Mouse (Mus musculus) liver, postnatal 0 days (tissue): ENCODE data around the gene Slc30a1.

ENCODE experiments used
- CTCF ChIP-seq: sonication (generic); IDR thresholded peaks from 2 replicates; pipeline ENCODE4 v1.5.1; 2016; ENCODE audit warnings: antibody characterized with exemption, low read depth
- EP300 ChIP-seq: IDR thresholded peaks from 2 replicates; pipeline ENCODE4 v1.6.1; 2016; ENCODE audit warnings: antibody characterized with exemption, low read depth, mild to moderate bottlenecking

DNA sequence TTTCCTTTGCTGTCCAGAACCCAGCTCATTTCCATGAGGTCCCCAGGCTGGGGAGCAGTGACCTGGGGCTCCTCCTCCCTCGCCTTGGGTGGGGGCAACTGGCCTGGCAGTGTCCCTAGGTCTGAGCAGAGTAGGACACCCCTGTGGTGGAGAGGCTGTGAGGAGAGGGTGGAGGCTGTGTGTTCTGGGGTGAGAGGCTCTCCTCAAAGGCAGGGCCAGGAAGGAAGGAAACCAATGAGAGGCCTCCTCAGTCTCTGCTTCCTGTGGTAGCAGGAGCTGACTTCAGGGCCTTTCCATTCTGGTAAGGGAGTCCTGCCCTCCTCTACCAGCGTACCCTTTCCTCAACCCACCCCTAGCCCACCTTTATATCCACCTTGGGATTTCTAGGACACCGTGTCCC, 49.7 kb downstream of the Slc30a1 start:
- TF ChIP-seq CTCF (no peak), EP300 (no peak)
